Mouse (Mus musculus) kidney, postnatal 25 days (tissue): ENCODE measurements around the gene Pkn2.

Experiments used
- DNase-seq, 2 experiments: peaks; one replicate each; pipeline ENCODE4 v3.0.0; 2021; ENCODE audit warnings: mixed read lengths in 2 of 2

Pkn2 gene

GRCm38 (mm10) chr3:142826449-142827146 lies 55.2 kb downstream of the Pkn2 start:
- DNase-seq, result no peak

GRCm38 (mm10) chr3:142823606-142824005 lies 58.2 kb downstream of the Pkn2 start:
- peak in 1 of 2 experiments; percentile 8 for DNase-seq

GRCm38 (mm10) chr3:142817506-142817905 lies 64.3 kb downstream of the Pkn2 start:
- no peak for DNase-seq

GRCm38 (mm10) chr3:142811582-142811981 lies 70.2 kb downstream of the Pkn2 start:
- DNase-seq, result no peak

- DNase-seq, result no peak
Measured at GRCm38 (mm10) chr3:142795587-142795986, 86.2 kb downstream of the Pkn2 start.

GRCm38 (mm10) chr3:142786423-142787072 lies 95.3 kb downstream of the Pkn2 start:
- no peak for DNase-seq

GRCm38 (mm10) chr3:142777227-142777626 lies 104.6 kb downstream of the Pkn2 start:
- no peak for DNase-seq

GRCm38 (mm10) chr3:142773538-142774191 lies 108.1 kb downstream of the Pkn2 start:
- no peak for DNase-seq

GRCm38 (mm10) chr3:142770518-142770917 lies 111.3 kb downstream of the Pkn2 start:
- no peak for DNase-seq

- no peak for DNase-seq
Measured at GRCm38 (mm10) chr3:142768498-142768897, 113.3 kb downstream of the Pkn2 start.

GRCm38 (mm10) chr3:142765778-142766165 lies 116.0 kb downstream of the Pkn2 start:
- no peak for DNase-seq

- DNase-seq, result peak; percentile 94 to 96
Measured at GRCm38 (mm10) chr3:142764995-142765777, 116.6 kb downstream of the Pkn2 start, which contains the start of gene Gtf2b. Gene Gtf2b, plus strand, starts transcription at chr3:142765045.

GRCm38 (mm10) chr3:142760356-142760755 lies 121.4 kb downstream of the Pkn2 start:
- DNase-seq, result no peak

- no peak for DNase-seq
Measured at GRCm38 (mm10) chr3:142758593-142758992, 123.2 kb downstream of the Pkn2 start.

- no peak for DNase-seq
Measured at GRCm38 (mm10) chr3:142757841-142758240, 124.0 kb downstream of the Pkn2 start.

GRCm38 (mm10) chr3:142755132-142755867 lies 126.5 kb downstream of the Pkn2 start:
- DNase-seq, result no peak

GRCm38 (mm10) chr3:142749131-142749530 lies 132.7 kb downstream of the Pkn2 start:
- no peak for DNase-seq

- DNase-seq, result peak; percentile 53 to 76
Measured at GRCm38 (mm10) chr3:142747673-142748072, 134.1 kb downstream of the Pkn2 start.

- no peak for DNase-seq
Measured at GRCm38 (mm10) chr3:142745076-142745475, 136.7 kb downstream of the Pkn2 start.

- DNase-seq, result peak; percentile 47 to 80
Measured at GRCm38 (mm10) chr3:142743973-142744898, 137.6 kb downstream of the Pkn2 start.
